Mouse (Mus musculus) lung, embryonic 14.5 days (tissue): ENCODE results near the gene Crot. TPM values are rescaled to one million over a fixed set of nuclear protein-coding genes. Genes with fewer than 3 reads are reported as not detected.

Experiments used
- ATAC-seq: fragments of 200-750 bp; cut with Nextera tagmentation; 2 replicates; pipeline ENCODE4 v1.8.0; 2017; ENCODE audit warnings: mild to moderate bottlenecking, moderate TSS enrichment, moderate library complexity; ENCODE audit not compliant: insufficient read depth
- DNase-seq: peaks from one replicate; pipeline ENCODE4 v3.0.0-alpha.2; 2015
- H3K27ac ChIP-seq: fragments of 300-500 bp; sonication (generic); 2 replicates; pipeline ENCODE4 v1.5.1; 2014; ENCODE audit warnings: low read depth, mild to moderate bottlenecking, moderate library complexity
- H3K27me3 ChIP-seq: fragments of 300-500 bp; sonication (generic); 2 replicates; pipeline ENCODE4 v1.6.1; 2014; ENCODE audit warnings: low read length, control low read depth; ENCODE audit not compliant: insufficient read depth
- H3K36me3 ChIP-seq: fragments of 300-500 bp; sonication (generic); 2 replicates; pipeline ENCODE4 v1.6.1; 2014; ENCODE audit warnings: control low read depth; ENCODE audit not compliant: insufficient read depth
- H3K4me1 ChIP-seq: fragments of 300-500 bp; sonication (generic); 2 replicates; pipeline ENCODE4 v1.6.1; 2014; ENCODE audit warnings: antibody characterized with exemption, control low read depth; ENCODE audit not compliant: insufficient read depth
- H3K4me2 ChIP-seq: fragments of 300-500 bp; sonication (generic); 2 replicates; pipeline ENCODE4 v1.6.1; 2014; ENCODE audit warnings: mild to moderate bottlenecking
- H3K4me3 ChIP-seq: fragments of 300-500 bp; sonication (generic); 2 replicates; pipeline ENCODE4 v1.5.1; 2014; ENCODE audit warnings: low read depth, low read length
- H3K9ac ChIP-seq: fragments of 300-500 bp; sonication (generic); 2 replicates; pipeline ENCODE4 v1.6.1; 2014
- H3K9me3 ChIP-seq: fragments of 300-500 bp; sonication (generic); 2 replicates; pipeline ENCODE4 v1.6.1; 2016; ENCODE audit warnings: low read depth, low read length, control low read depth
- CTCF ChIP-seq: IDR thresholded peaks from 2 replicates; pipeline ENCODE4 v1.5.1; 2016; ENCODE audit warnings: antibody characterized with exemption, low read depth
- WGBS: fragments of 180-500 bp; shearing (Covaris S2); extraction: QIAGEN DNeasy Blood & Tissue Kit; methylation state at CpG from one replicate; pipeline ENCODE4 v1.1.7; 2014; 5-methylcytosine and 5-hydroxymethylcytosine counted together
- polyA plus RNA-seq: library from polyadenylated mRNA; unstranded; fragments of >200 nt; fragmentation: Nextera tagmentation; extraction: Ambion mirVana; gene quantifications from 2 replicates; pipeline ENCODE4 v1.2.1, GENCODE M21; 2014

Gene Crot
- polyA plus RNA-seq, 1 experiment from 2014 or later, result 32.3 TPM

GRCm38 (mm10) chr5:8995966-8996685 is 998 bp downstream of the Crot start:
- Histone ChIP-seq H3K4me1 (no peaks in the 10 kb centered on the region), H3K4me3 (peak overlapping the region; percentile 68), H3K9me3 (no peaks in the 10 kb centered on the region), H3K36me3 (peaks cover 17% of the 10 kb centered on the region; the same call in 1 of the 2 replicates), H3K27me3 (no peaks in the 10 kb centered on the region), H3K27ac (0 out of 2 replicates have a peak overlapping the region, but pooled peaks have one; percentile 72), H3K9ac (peak overlapping the region; percentile 73), H3K4me2 (peak overlapping the region; percentile 79)
- 14% methylated on average over 13 of the region's 13 CpGs for WGBS
- no peak for TF ChIP-seq CTCF
- ATAC-seq, result no peak
- DNase-seq, result peak; percentile 34

- Histone ChIP-seq H3K9me3 (no peaks in the 10 kb centered on the region), H3K27me3 (no peaks in the 10 kb centered on the region), H3K4me2 (no peak overlapping the region), H3K27ac (no peak overlapping the region), H3K4me1 (no peaks in the 10 kb centered on the region), H3K4me3 (no peak overlapping the region), H3K36me3 (peaks cover 38% of the 10 kb centered on the region), H3K9ac (no peak overlapping the region)
- DNase-seq, result no peak
- 86% methylated on average over 16 of the region's 16 CpGs for WGBS
- no peak for ATAC-seq
- TF ChIP-seq CTCF, result no peak
These were observed 5.5 kb downstream of the Crot start for GRCm38 (mm10) chr5:8991626-8992025.

- TF ChIP-seq CTCF, result no peak
- Histone ChIP-seq H3K4me3 (no peak overlapping the region), H3K27ac (no peak overlapping the region), H3K27me3 (no peaks in the 10 kb centered on the region), H3K9me3 (no peaks in the 10 kb centered on the region), H3K4me1 (no peaks in the 10 kb centered on the region), H3K4me2 (no peak overlapping the region), H3K9ac (no peak overlapping the region), H3K36me3 (peaks cover 45% of the 10 kb centered on the region)
- DNase-seq, result no peak
- 89% methylated on average over 13 of the region's 13 CpGs for WGBS
- ATAC-seq, result no peak
These were observed 6.6 kb downstream of the Crot start for GRCm38 (mm10) chr5:8990526-8990925.

- no peak overlapping the region for H3K9ac ChIP-seq
- DNase-seq (no peak), ATAC-seq (no peak)
- WGBS, result 94% methylated on average over 5 of the region's 5 CpGs
- no peaks in the 10 kb centered on the region for H3K27me3 ChIP-seq
- no peaks in the 10 kb centered on the region for H3K9me3 ChIP-seq
- no peak for TF ChIP-seq CTCF
- no peak overlapping the region for H3K27ac ChIP-seq
- no peak overlapping the region for H3K4me3 ChIP-seq
- no peak overlapping the region for H3K4me2 ChIP-seq
- H3K36me3 ChIP-seq, result peaks cover 51% of the 10 kb centered on the region
- no peaks in the 10 kb centered on the region for H3K4me1 ChIP-seq
These were observed 9.2 kb downstream of the Crot start for GRCm38 (mm10) chr5:8987925-8988324.

- Histone ChIP-seq H3K27me3 (no peaks in the 10 kb centered on the region), H3K4me2 (no peak overlapping the region), H3K9me3 (no peaks in the 10 kb centered on the region), H3K4me3 (no peak overlapping the region), H3K36me3 (peaks cover 40% of the 10 kb centered on the region), H3K27ac (no peak overlapping the region), H3K9ac (no peak overlapping the region), H3K4me1 (no peaks in the 10 kb centered on the region)
- TF ChIP-seq CTCF, result no peak
- ATAC-seq, result no peak
- 83% methylated on average over 3 of the region's 3 CpGs for WGBS
- no peak for DNase-seq
These were observed 11.7 kb downstream of the Crot start for GRCm38 (mm10) chr5:8985470-8985869.

- Histone ChIP-seq H3K36me3 (peaks cover 30% of the 10 kb centered on the region; the same call in 1 of the 2 replicates), H3K27me3 (no peaks in the 10 kb centered on the region), H3K9me3 (no peaks in the 10 kb centered on the region), H3K4me2 (no peak overlapping the region), H3K4me1 (no peaks in the 10 kb centered on the region), H3K4me3 (no peak overlapping the region), H3K9ac (no peak overlapping the region), H3K27ac (no peak overlapping the region)
- DNase-seq (no peak), ATAC-seq (no peak)
- no peak for TF ChIP-seq CTCF
These were observed 22.4 kb downstream of the Crot start for GRCm38 (mm10) chr5:8974721-8975120.

- DNase-seq (no peak), ATAC-seq (no peak)
- H3K4me3 ChIP-seq, result no peak overlapping the region
- no peak overlapping the region for H3K9ac ChIP-seq
- H3K4me2 ChIP-seq, result no peak overlapping the region
- 90% methylated on average over 7 of the region's 7 CpGs for WGBS
- TF ChIP-seq CTCF, result no peak
- no peaks in the 10 kb centered on the region for H3K4me1 ChIP-seq
- peaks cover 38% of the 10 kb centered on the region; the same call in 1 of the 2 replicates for H3K36me3 ChIP-seq
- H3K9me3 ChIP-seq, result no peaks in the 10 kb centered on the region
- no peak overlapping the region for H3K27ac ChIP-seq
- no peaks in the 10 kb centered on the region for H3K27me3 ChIP-seq
These were observed 24.8 kb downstream of the Crot start for GRCm38 (mm10) chr5:8972355-8972754.

GRCm38 (mm10) chr5:8970694-8971093 is 26.4 kb downstream of the Crot start:
- 100% methylated on average over 2 of the region's 2 CpGs for WGBS
- peaks cover 52% of the 10 kb centered on the region; the same call in 1 of the 2 replicates for H3K36me3 ChIP-seq
- ATAC-seq, result no peak

More at GRCm38 (mm10) chr5:8970694-8971093, 26.4 kb downstream of the Crot start:
- H3K4me2 ChIP-seq, result no peak overlapping the region
- TF ChIP-seq CTCF, result no peak
- H3K9me3 ChIP-seq, result no peaks in the 10 kb centered on the region
- H3K4me1 ChIP-seq, result no peaks in the 10 kb centered on the region
- no peak for DNase-seq
- no peak overlapping the region for H3K4me3 ChIP-seq
- H3K27me3 ChIP-seq, result no peaks in the 10 kb centered on the region
- H3K27ac ChIP-seq, result no peak overlapping the region
- no peak overlapping the region for H3K9ac ChIP-seq
